Mouse (Mus musculus): Measurements from ENCODE around the gene AC129217.1. TPM values are rescaled to one million over a fixed set of nuclear protein-coding genes. Genes with fewer than 3 reads are reported as not detected.
"Not testable (repeated sequence)": the region's sequence is repeated elsewhere in the genome, so short reads cannot be mapped to it uniquely, and the experiment has no call there.

AC129217.1 gene
- polyA plus RNA-seq, 1 experiment from 2014 or later, result not detected

DNA sequence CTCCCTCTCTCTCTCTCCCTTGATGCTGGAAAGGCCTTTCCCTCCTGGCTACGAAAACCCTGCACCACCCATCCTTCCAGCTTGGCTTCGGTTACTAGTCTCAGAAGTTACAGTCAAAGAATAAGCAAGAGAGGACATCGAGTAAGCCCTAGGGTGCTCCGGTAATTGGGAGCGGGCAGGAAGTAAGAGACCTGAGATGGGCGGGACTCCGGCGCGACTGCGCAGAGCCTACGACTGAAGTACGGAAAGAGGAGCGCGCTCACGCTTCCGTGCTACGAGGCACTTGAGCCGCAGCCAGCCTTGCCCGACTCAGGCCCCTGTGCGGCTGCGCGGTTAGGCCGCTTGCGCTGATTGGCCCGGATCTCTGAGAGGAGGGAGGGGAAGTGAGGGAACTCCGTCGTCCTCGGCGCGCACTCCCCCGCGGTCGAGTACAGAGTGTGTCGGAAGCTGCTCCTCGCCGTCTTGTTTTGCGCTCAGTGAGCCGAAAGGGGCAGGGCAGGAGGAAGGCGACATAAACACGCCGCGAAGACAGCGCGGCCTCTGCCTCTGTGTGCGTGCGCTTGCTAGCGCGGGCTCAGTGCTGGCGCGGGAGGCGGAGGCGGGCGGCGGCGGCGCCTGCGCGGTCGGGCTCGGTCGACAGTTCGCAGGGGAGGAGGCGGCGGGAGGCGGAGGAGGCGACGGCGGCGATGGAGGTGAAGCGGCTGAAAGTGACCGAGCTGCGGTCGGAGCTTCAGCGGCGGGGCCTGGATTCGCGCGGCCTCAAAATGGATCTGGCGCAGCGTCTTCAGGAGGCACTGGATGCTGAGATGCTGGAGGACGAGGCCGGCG, 9.8 kb upstream of the AC129217.1 start, which contains the start of gene Hnrnpul2:
Hnrnpul2 (plus strand) TSS at position 415 of the 828 bp plus-strand sequence.
- Histone ChIP-seq H3K27me3 (ENCODE audit: control insufficient read depth, insufficient read depth, low read length) (no peaks in the 10 kb centered on the region), H3K9ac (ENCODE audit: low read length) (peak within 1 kb of the TSS; percentile 95), H3K9me3 (ENCODE audit: control insufficient read depth, low read length) (no peaks in the 10 kb centered on the region), H3K27ac (replicated peaks; ENCODE audit: low read depth, low read length) (peak within 1 kb of the TSS; percentile 98), H3K4me2 (ENCODE audit: low read depth, severe bottlenecking) (peak within 1 kb of the TSS; percentile 82), H3K36me3 (ENCODE audit: control insufficient read depth, insufficient read depth, low read length) (peaks cover 7% of the 10 kb centered on the region; the same call in 1 of the 2 replicates), H3K4me1 (ENCODE audit: control insufficient read depth, insufficient read depth, low read length) (peaks cover 14% of the 10 kb centered on the region), H3K4me3 (ENCODE audit: low read depth, low read length) (peak within 1 kb of the TSS; percentile 100)
- ATAC-seq (ENCODE audit: insufficient number of reproducible peaks, low FRiP score, low TSS enrichment, low read depth), result peak; percentile 96
- DNase-seq (ENCODE audit: low spot score), result peak; percentile 95
- under 1% methylated on average over 77 of the region's 83 CpGs for WGBS

DNA sequence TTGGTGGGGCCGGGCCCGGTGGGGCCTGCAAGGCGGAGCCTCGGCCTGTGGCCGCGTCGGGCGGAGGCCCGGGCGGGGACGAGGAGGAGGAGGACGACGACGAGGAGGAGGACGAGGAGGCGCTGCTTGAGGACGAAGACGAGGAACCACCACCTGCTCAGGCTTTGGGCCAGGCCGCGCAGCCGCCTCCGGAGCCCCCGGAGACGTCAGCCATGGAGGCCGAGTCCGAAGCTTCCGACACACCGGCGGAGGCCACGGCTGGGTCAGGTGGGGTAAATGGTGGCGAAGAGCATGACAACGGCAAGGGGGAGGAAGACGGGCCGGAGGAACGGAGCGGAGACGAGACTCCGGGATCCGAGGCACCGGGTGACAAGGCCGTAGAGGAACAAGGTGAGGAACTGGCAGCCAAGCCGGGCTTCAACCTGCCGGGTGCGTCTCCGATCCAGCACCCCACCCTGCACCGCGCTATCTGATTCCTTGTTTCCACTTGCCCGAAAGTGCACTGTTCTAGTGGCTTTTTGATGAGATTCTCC, 9.1 kb upstream of the AC129217.1 start:
- Histone ChIP-seq H3K4me2 (ENCODE audit: low read depth, severe bottlenecking) (peak overlapping the region; percentile 63), H3K4me1 (ENCODE audit: control insufficient read depth, insufficient read depth, low read length) (peaks cover 14% of the 10 kb centered on the region), H3K27me3 (ENCODE audit: control insufficient read depth, insufficient read depth, low read length) (no peaks in the 10 kb centered on the region), H3K27ac (replicated peaks; ENCODE audit: low read depth, low read length) (peak overlapping the region; percentile 98), H3K9ac (ENCODE audit: low read length) (peak overlapping the region; percentile 95), H3K36me3 (ENCODE audit: control insufficient read depth, insufficient read depth, low read length) (peaks cover 10% of the 10 kb centered on the region; the same call in 1 of the 2 replicates), H3K9me3 (ENCODE audit: control insufficient read depth, low read length) (no peaks in the 10 kb centered on the region), H3K4me3 (ENCODE audit: low read depth, low read length) (peak overlapping the region; percentile 100)
- ATAC-seq (ENCODE audit: insufficient number of reproducible peaks, low FRiP score, low TSS enrichment, low read depth) (no peak), DNase-seq (ENCODE audit: low spot score) (no peak)
- under 1% methylated on average over 47 of the region's 48 CpGs for WGBS

DNA sequence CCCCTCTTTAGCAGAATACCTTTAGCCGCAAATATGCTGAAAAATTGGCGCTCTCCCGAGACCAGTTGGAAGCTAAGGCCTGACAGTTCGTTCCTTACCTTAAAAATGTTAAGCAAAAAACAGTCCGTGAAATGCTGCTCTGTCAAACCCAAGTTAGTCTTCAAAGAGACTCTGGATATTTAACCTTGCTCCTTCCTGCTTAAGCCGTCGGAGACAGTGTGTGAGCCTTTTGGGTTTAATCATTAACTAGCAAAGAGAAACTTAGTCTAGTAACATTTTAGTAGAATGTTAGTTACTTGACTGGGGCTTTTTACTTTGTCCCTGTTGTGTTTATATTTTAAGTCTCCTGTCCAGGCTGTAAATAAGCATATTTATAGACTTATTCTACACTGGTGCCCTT, 8.4 kb upstream of the AC129217.1 start:
- peaks cover 10% of the 10 kb centered on the region; the same call in 1 of the 2 replicates for H3K36me3 ChIP-seq (ENCODE audit: control insufficient read depth, insufficient read depth, low read length)
- 2% methylated on average over 7 of the region's 7 CpGs for WGBS
- DNase-seq (ENCODE audit: low spot score), result no peak

DNA sequence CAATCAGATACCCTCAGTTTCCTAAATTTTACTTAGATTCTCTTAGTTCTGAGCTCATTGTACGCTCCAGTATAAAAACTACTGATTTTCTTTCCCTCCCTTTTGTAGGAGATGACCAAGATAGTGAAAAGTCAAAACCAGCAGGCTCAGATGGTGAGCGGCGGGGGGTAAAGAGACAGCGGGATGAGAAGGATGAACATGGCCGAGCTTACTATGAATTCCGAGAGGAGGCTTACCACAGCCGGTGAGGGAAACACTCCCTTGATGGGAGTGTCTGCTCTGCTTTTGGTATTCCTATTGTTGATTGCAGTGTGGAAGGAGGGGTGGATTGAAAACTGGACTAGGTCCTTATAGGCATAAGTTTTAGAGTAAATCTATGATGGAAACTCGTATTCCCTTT, 6.9 kb upstream of the AC129217.1 start:
- Histone ChIP-seq H3K27me3 (ENCODE audit: control insufficient read depth, insufficient read depth, low read length) (no peaks in the 10 kb centered on the region), H3K27ac (replicated peaks; ENCODE audit: low read depth, low read length) (no peak overlapping the region), H3K9ac (ENCODE audit: low read length) (no peak overlapping the region), H3K4me3 (ENCODE audit: low read depth, low read length) (peak overlapping the region; percentile 5; the same call in 1 of the 2 replicates), H3K9me3 (ENCODE audit: control insufficient read depth, low read length) (no peaks in the 10 kb centered on the region), H3K4me2 (ENCODE audit: low read depth, severe bottlenecking) (peak overlapping the region; percentile 63; the same call in 1 of the 2 replicates), H3K36me3 (ENCODE audit: control insufficient read depth, insufficient read depth, low read length) (peaks cover 17% of the 10 kb centered on the region), H3K4me1 (ENCODE audit: control insufficient read depth, insufficient read depth, low read length) (peaks cover 6% of the 10 kb centered on the region)
- no peak for DNase-seq (ENCODE audit: low spot score)
- WGBS, result 89% methylated on average over 8 of the region's 8 CpGs
- no peak for ATAC-seq (ENCODE audit: insufficient number of reproducible peaks, low FRiP score, low TSS enrichment, low read depth)

More for the DNA sequence above, 8.4 kb upstream of the AC129217.1 start:
- Histone ChIP-seq H3K9ac (ENCODE audit: low read length) (peak overlapping the region; percentile 95), H3K4me2 (ENCODE audit: low read depth, severe bottlenecking) (peak overlapping the region; percentile 63), H3K4me3 (ENCODE audit: low read depth, low read length) (peak overlapping the region; percentile 100), H3K9me3 (ENCODE audit: control insufficient read depth, low read length) (no peaks in the 10 kb centered on the region), H3K27me3 (ENCODE audit: control insufficient read depth, insufficient read depth, low read length) (no peaks in the 10 kb centered on the region), H3K27ac (replicated peaks; ENCODE audit: low read depth, low read length) (peak overlapping the region; percentile 98; the same call in 1 of the 2 replicates), H3K4me1 (ENCODE audit: control insufficient read depth, insufficient read depth, low read length) (peaks cover 14% of the 10 kb centered on the region)
- ATAC-seq (ENCODE audit: insufficient number of reproducible peaks, low FRiP score, low TSS enrichment, low read depth), result no peak

DNA sequence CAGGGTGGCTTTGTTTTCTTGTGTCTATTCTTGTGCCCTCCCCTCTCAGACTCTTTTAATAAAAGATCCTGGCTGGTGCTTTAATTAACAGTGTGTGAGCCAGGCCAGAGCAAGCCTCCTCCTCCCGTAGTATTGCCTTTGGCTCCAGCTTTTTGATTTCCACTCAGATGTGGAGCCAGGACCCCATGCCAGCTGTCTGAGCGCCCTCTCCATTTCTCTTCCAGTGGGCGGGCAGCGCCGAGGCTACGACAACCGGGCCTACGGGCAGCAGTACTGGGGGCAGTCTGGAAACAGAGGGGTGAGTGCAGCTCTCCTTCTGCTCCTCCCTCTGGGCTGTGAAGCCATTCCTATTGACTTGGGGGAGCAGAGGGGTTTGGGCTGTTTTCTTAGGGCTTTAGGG, 1.1 kb downstream of the AC129217.1 start:
- ATAC-seq (ENCODE audit: insufficient number of reproducible peaks, low FRiP score, low TSS enrichment, low read depth), result no peak
- no peaks in the 10 kb centered on the region for H3K27me3 ChIP-seq (ENCODE audit: control insufficient read depth, insufficient read depth, low read length)

DNA sequence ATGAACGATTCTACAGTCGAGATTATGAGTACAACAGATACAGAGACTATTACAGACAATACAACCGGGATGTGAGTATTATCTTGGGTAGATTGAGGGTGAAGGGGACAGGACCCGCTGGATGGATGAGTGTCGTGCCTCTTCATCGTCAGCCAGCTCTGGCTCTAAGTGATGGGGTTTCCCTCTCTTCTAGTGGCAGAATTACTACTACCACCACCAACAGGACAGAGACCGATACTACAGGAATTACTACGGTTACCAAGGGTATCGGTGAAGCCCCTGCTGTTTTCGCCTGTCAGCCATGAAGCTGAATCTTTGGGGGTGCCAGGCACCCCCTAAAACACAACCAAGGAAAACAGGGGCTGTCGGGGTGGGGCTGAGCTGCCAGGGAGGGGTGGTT, 1.7 kb downstream of the AC129217.1 start:
- H3K9ac ChIP-seq (ENCODE audit: low read length), result no peak overlapping the region
- no peak for DNase-seq (ENCODE audit: low spot score)
- 89% methylated on average over 11 of the region's 11 CpGs for WGBS

More for the DNA sequence above, 1.1 kb downstream of the AC129217.1 start:
- no peak for DNase-seq (ENCODE audit: low spot score)
- H3K9ac ChIP-seq (ENCODE audit: low read length), result no peak overlapping the region
- WGBS, result 94% methylated on average over 8 of the region's 8 CpGs
- no peak overlapping the region for H3K27ac ChIP-seq (replicated peaks; ENCODE audit: low read depth, low read length)
- H3K4me1 ChIP-seq (ENCODE audit: control insufficient read depth, insufficient read depth, low read length), result no peaks in the 10 kb centered on the region
- H3K9me3 ChIP-seq (ENCODE audit: control insufficient read depth, low read length), result no peaks in the 10 kb centered on the region
- H3K36me3 ChIP-seq (ENCODE audit: control insufficient read depth, insufficient read depth, low read length), result peaks cover 63% of the 10 kb centered on the region
- H3K4me2 ChIP-seq (ENCODE audit: low read depth, severe bottlenecking), result no peak overlapping the region
- no peak overlapping the region for H3K4me3 ChIP-seq (ENCODE audit: low read depth, low read length)

DNA sequence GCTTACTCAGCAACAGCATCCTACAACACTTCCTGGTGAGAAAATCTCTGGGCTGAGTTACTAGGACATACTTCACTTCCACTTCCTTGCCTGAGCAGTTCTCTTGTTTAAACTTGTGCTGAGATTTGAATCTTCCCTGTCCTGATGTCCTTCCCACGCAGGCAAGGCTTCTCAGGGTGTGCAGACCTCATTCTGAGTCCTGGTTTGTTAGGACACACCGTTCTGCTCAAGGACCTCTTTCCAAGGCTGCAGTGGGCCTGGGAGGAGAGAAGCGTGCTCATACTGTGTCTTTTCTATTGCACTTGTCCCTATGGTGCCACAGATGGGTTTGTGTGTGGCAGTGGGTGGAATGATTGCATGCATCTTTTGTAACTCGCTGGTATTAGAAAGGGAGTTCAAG, 3.4 kb downstream of the AC129217.1 start:
- no peaks in the 10 kb centered on the region for H3K9me3 ChIP-seq (ENCODE audit: control insufficient read depth, low read length)
- DNase-seq (ENCODE audit: low spot score) (no peak), ATAC-seq (ENCODE audit: insufficient number of reproducible peaks, low FRiP score, low TSS enrichment, low read depth) (no peak)
- H3K4me3 ChIP-seq (ENCODE audit: low read depth, low read length), result no peak overlapping the region
- no peaks in the 10 kb centered on the region for H3K4me1 ChIP-seq (ENCODE audit: control insufficient read depth, insufficient read depth, low read length)
- 91% methylated on average over 4 of the region's 4 CpGs for WGBS
- H3K36me3 ChIP-seq (ENCODE audit: control insufficient read depth, insufficient read depth, low read length), result peaks cover 55% of the 10 kb centered on the region
- no peaks in the 10 kb centered on the region for H3K27me3 ChIP-seq (ENCODE audit: control insufficient read depth, insufficient read depth, low read length)
- no peak overlapping the region for H3K9ac ChIP-seq (ENCODE audit: low read length)
- no peak overlapping the region for H3K27ac ChIP-seq (replicated peaks; ENCODE audit: low read depth, low read length)
- no peak overlapping the region for H3K4me2 ChIP-seq (ENCODE audit: low read depth, severe bottlenecking)

More for the DNA sequence above, 1.7 kb downstream of the AC129217.1 start:
- no peak overlapping the region for H3K27ac ChIP-seq (replicated peaks; ENCODE audit: low read depth, low read length)
- no peaks in the 10 kb centered on the region for H3K4me1 ChIP-seq (ENCODE audit: control insufficient read depth, insufficient read depth, low read length)
- no peak overlapping the region for H3K4me2 ChIP-seq (ENCODE audit: low read depth, severe bottlenecking)
- no peaks in the 10 kb centered on the region for H3K27me3 ChIP-seq (ENCODE audit: control insufficient read depth, insufficient read depth, low read length)
- H3K4me3 ChIP-seq (ENCODE audit: low read depth, low read length), result no peak overlapping the region
- ATAC-seq (ENCODE audit: insufficient number of reproducible peaks, low FRiP score, low TSS enrichment, low read depth), result no peak
- no peaks in the 10 kb centered on the region for H3K9me3 ChIP-seq (ENCODE audit: control insufficient read depth, low read length)
- peaks cover 64% of the 10 kb centered on the region for H3K36me3 ChIP-seq (ENCODE audit: control insufficient read depth, insufficient read depth, low read length)

DNA sequence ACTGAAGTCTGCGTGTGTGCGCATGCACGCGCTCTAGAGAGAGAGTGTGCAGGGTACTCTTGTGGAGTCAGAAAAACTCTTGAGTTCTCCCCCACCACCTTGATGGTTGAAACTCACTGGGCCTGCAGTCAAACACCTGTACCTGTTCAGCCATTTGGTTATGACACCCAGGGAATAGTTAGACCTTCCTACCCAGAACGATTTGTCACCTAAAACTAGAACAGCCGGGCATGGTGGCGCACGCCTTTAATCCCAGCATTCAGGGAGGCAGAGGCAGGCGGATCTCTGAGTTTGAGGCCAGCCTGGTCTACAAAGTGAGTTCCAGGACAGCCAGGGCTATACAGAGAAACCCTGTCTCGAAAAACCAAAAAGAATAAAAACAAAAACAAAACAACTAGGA, 6.8 kb downstream of the AC129217.1 start:
- peaks cover 29% of the 10 kb centered on the region for H3K36me3 ChIP-seq (ENCODE audit: control insufficient read depth, insufficient read depth, low read length)
- not testable (repeated sequence) for ATAC-seq (ENCODE audit: insufficient number of reproducible peaks, low FRiP score, low TSS enrichment, low read depth); DNase-seq (ENCODE audit: low spot score); H3K27ac ChIP-seq (replicated peaks; ENCODE audit: low read depth, low read length); H3K9me3 ChIP-seq (ENCODE audit: control insufficient read depth, low read length); H3K27me3 ChIP-seq (ENCODE audit: control insufficient read depth, insufficient read depth, low read length); H3K4me2 ChIP-seq (ENCODE audit: low read depth, severe bottlenecking); H3K9ac ChIP-seq (ENCODE audit: low read length); H3K4me3 ChIP-seq (ENCODE audit: low read depth, low read length)
- peaks cover 20% of the 10 kb centered on the region; the same call in 1 of the 2 replicates for H3K4me1 ChIP-seq (ENCODE audit: control insufficient read depth, insufficient read depth, low read length)
- 96% methylated on average over 10 of the region's 10 CpGs for WGBS

All from limb, embryonic 11.5 days (tissue).